8 mouse cellular contexts compared by ENCODE assay signal in genomic region chr2:122147508-122148241, GRCm38 (mm10). TPM values are rescaled to one million over a fixed set of nuclear protein-coding genes. Genes with fewer than 3 reads are reported as not detected.
DNase-seq lines count a peak whose midpoint lies in the region; ATAC-seq and TF ChIP-seq lines count a peak whose summit lies in the region.

B2m (plus strand) TSS chr2:122147686.

- H3K9ac ChIP-seq in CH12.LX (ENCODE audit: insufficient read depth, low read depth): peak within 1 kb of the TSS; percentile 100
- H3K9ac ChIP-seq in forebrain, embryonic 11.5 days (ENCODE audit: low read length): peak within 1 kb of the TSS; percentile 76
- H3K9ac ChIP-seq in heart, embryonic 16.5 days (ENCODE audit: low read length): peak within 1 kb of the TSS; percentile 92
- peak within 1 kb of the TSS; percentile 79 for H3K9ac ChIP-seq in liver, embryonic 15.5 days
- H3K9ac ChIP-seq in neural tube, embryonic 12.5 days: peak within 1 kb of the TSS; percentile 70

- no peak; the same call in 1 of the 2 replicates for TF ChIP-seq RAD21 in CH12.LX (IDR thresholded peaks at IDR 0.05; ENCODE audit: low read depth, low read length)

- H3K4me3 ChIP-seq in CH12.LX (replicated peaks in 1 of 3; ENCODE audit: low read depth in 2 of 3, low read length in 2 of 3, poor library complexity in 1 of 3): peak within 1 kb of the TSS; percentile 91 to 93 (median 92)
- peak within 1 kb of the TSS; percentile 53 for H3K4me3 ChIP-seq in forebrain, embryonic 11.5 days (ENCODE audit: low read depth, low read length)
- H3K4me3 ChIP-seq in heart, embryonic 16.5 days (ENCODE audit: low read length): peak within 1 kb of the TSS; percentile 93
- peak within 1 kb of the TSS; percentile 72 for H3K4me3 ChIP-seq in liver, embryonic 15.5 days (replicated peaks)
- peak within 1 kb of the TSS; percentile 63 for H3K4me3 ChIP-seq in neural tube, embryonic 12.5 days

- ATAC-seq in forebrain, embryonic 11.5 days (replicated peaks; ENCODE audit: low FRiP score): peak; percentile 99
- ATAC-seq in heart, embryonic 16.5 days (replicated peaks; ENCODE audit: extremely low read depth, insufficient read depth, low FRiP score): peak; percentile 98
- peak; percentile 91 for ATAC-seq in liver, embryonic 15.5 days (ENCODE audit: insufficient read depth)
- peak; percentile 98 for ATAC-seq in neural tube, embryonic 12.5 days (ENCODE audit: low FRiP score, low read depth)

- no peak for TF ChIP-seq CTCF in CH12.LX (conservative IDR thresholded peaks at IDR 0.05 in 1 of 2, IDR thresholded peaks at IDR 0.05 in 1 of 2; ENCODE audit: low read depth in 2 of 2, low read length in 2 of 2)

- peaks cover 50% of the 10 kb centered on the region for H3K79me2 ChIP-seq in CH12.LX (replicated peaks; ENCODE audit: control insufficient read depth, extremely low read depth, insufficient read depth, poor library complexity, severe bottlenecking)

- TF ChIP-seq EP300 in CH12.LX (IDR thresholded peaks at IDR 0.05; ENCODE audit: low read length): no peak

- under 1% methylated on average over 40 of the region's 40 CpGs for WGBS in forebrain, embryonic 11.5 days
- WGBS in heart, embryonic 16.5 days: under 1% methylated on average over 40 of the region's 40 CpGs
- under 1% methylated on average over 40 of the region's 40 CpGs for WGBS in liver, embryonic 15.5 days (ENCODE audit: insufficient replicate concordance)
- WGBS in neural tube, embryonic 12.5 days: under 1% methylated on average over 40 of the region's 40 CpGs

- peak; percentile 99 for DNase-seq in CH12.LX (ENCODE audit: extremely low read depth)
- DNase-seq in c-Kit-positive CD71-positive TER-119-negative erythroid progenitor cells, embryonic 14.5 days (ENCODE audit: low read depth): peak; percentile 95
- peak; percentile 95 for DNase-seq in forebrain, embryonic 11.5 days (ENCODE audit: low spot score)
- DNase-seq in kidney, postnatal 36 days: peak; percentile 95 to 97
- DNase-seq in telencephalon, adult 2 months (ENCODE audit: low read depth, low spot score): peak; percentile 92

- H3K4me2 ChIP-seq in CH12.LX (ENCODE audit: insufficient read depth, low read depth, poor library complexity, severe bottlenecking): peak within 1 kb of the TSS; percentile 90
- peak within 1 kb of the TSS; percentile 76 for H3K4me2 ChIP-seq in forebrain, embryonic 11.5 days (ENCODE audit: low read depth, low read length, severe bottlenecking)
- H3K4me2 ChIP-seq in heart, embryonic 16.5 days (ENCODE audit: low read depth, low read length): peak within 1 kb of the TSS; percentile 80
- H3K4me2 ChIP-seq in liver, embryonic 15.5 days: peak within 1 kb of the TSS; percentile 94
- H3K4me2 ChIP-seq in neural tube, embryonic 12.5 days (replicated peaks): peak within 1 kb of the TSS; percentile 80

- peaks cover 9 to 41% of the 10 kb centered on the region in 2 experiments for H3K4me1 ChIP-seq in CH12.LX (ENCODE audit: control insufficient read depth in 1 of 2, insufficient read depth in 2 of 2)
- H3K4me1 ChIP-seq in forebrain, embryonic 11.5 days (replicated peaks; ENCODE audit: control insufficient read depth, insufficient read depth, low read length): peaks cover 2% of the 10 kb centered on the region; the same call in 1 of the 2 replicates
- peaks cover 10% of the 10 kb centered on the region for H3K4me1 ChIP-seq in heart, embryonic 16.5 days (ENCODE audit: control insufficient read depth, insufficient read depth, low read length)
- H3K4me1 ChIP-seq in liver, embryonic 15.5 days (replicated peaks): peaks cover 56% of the 10 kb centered on the region
- peaks cover 7% of the 10 kb centered on the region; the same call in 1 of the 2 replicates for H3K4me1 ChIP-seq in neural tube, embryonic 12.5 days

- TF ChIP-seq POLR2A in CH12.LX (IDR thresholded peaks at IDR 0.05; ENCODE audit: low read depth, low read length): peak; percentile 100

- dilution Hi-C loops in CH12.LX (cut with MboI; ENCODE audit: extremely low pct_ligation_motif_present, extremely low pct_unique_long_range_greater_than_20kb, low sequenced_read_pairs): no loop called here

- H3K27ac ChIP-seq in CH12.LX (ENCODE audit: insufficient read depth, low read depth): peak within 1 kb of the TSS; percentile 93
- no peak within 1 kb of the TSS for H3K27ac ChIP-seq in forebrain, embryonic 11.5 days (ENCODE audit: low read depth, low read length)
- peak within 1 kb of the TSS; percentile 86 for H3K27ac ChIP-seq in heart, embryonic 16.5 days (ENCODE audit: low read length)
- peak within 1 kb of the TSS; percentile 82 for H3K27ac ChIP-seq in liver, embryonic 15.5 days (replicated peaks)
- peak within 1 kb of the TSS; percentile 26; the same call in 1 of the 2 replicates for H3K27ac ChIP-seq in neural tube, embryonic 12.5 days

- H3K36me3 ChIP-seq in CH12.LX (replicated peaks in 1 of 2; ENCODE audit: control insufficient read depth in 1 of 2, insufficient read depth in 1 of 2, low read length in 1 of 2): peaks cover 33 to 43% of the 10 kb centered on the region in 2 experiments
- H3K36me3 ChIP-seq in forebrain, embryonic 11.5 days (ENCODE audit: control insufficient read depth, insufficient read depth, low read length): no peaks in the 10 kb centered on the region
- peaks cover 4% of the 10 kb centered on the region; the same call in 1 of the 2 replicates for H3K36me3 ChIP-seq in heart, embryonic 16.5 days (ENCODE audit: control insufficient read depth, insufficient read depth)
- H3K36me3 ChIP-seq in liver, embryonic 15.5 days (replicated peaks): peaks cover 16% of the 10 kb centered on the region
- H3K36me3 ChIP-seq in neural tube, embryonic 12.5 days: no peaks in the 10 kb centered on the region

- H3K27me3 ChIP-seq in CH12.LX (replicated peaks): no peaks in the 10 kb centered on the region
- H3K27me3 ChIP-seq in forebrain, embryonic 11.5 days (ENCODE audit: control insufficient read depth, insufficient read depth, low read length): no peaks in the 10 kb centered on the region
- H3K27me3 ChIP-seq in heart, embryonic 16.5 days (ENCODE audit: control insufficient read depth, insufficient read depth, low read length): no peaks in the 10 kb centered on the region
- no peaks in the 10 kb centered on the region for H3K27me3 ChIP-seq in liver, embryonic 15.5 days
- no peaks in the 10 kb centered on the region for H3K27me3 ChIP-seq in neural tube, embryonic 12.5 days (replicated peaks)

- in situ Hi-C loops in CH12.LX (cut with MboI; ENCODE audit: low pct_ligation_motif_present, low pct_unique_long_range_greater_than_20kb, low sequenced_read_pairs): no loop called here

- no peaks in the 10 kb centered on the region for H3K9me3 ChIP-seq in CH12.LX (replicated peaks; ENCODE audit: low read length)
- no peaks in the 10 kb centered on the region for H3K9me3 ChIP-seq in forebrain, embryonic 11.5 days (ENCODE audit: control insufficient read depth, low read length)
- H3K9me3 ChIP-seq in heart, embryonic 16.5 days (replicated peaks; ENCODE audit: control insufficient read depth, low read length): no peaks in the 10 kb centered on the region
- no peaks in the 10 kb centered on the region for H3K9me3 ChIP-seq in liver, embryonic 15.5 days (replicated peaks)
- H3K9me3 ChIP-seq in neural tube, embryonic 12.5 days: no peaks in the 10 kb centered on the region

TF ChIP-seq in CH12.LX, 34 proteins besides CTCF, POLR2A, EP300 and RAD21 (continues in another document):
- TF ChIP-seq PAX5 (IDR thresholded peaks at IDR 0.05; ENCODE audit: low read length) (no peak), HCFC1 (IDR thresholded peaks at IDR 0.05; ENCODE audit: low read depth, low read length) (peak; percentile 52), ETS1 (conservative IDR thresholded peaks at IDR 0.05; ENCODE audit: low read depth, low read length) (peak; percentile 69), ZC3H11A (IDR thresholded peaks at IDR 0.05; ENCODE audit: low read depth, low read length) (no peak), KAT2A (IDR thresholded peaks at IDR 0.05; ENCODE audit: insufficient replicate concordance, low read length) (0 out of 2 replicates have a peak, but pooled peaks have one; percentile 59), TBP (conservative IDR thresholded peaks at IDR 0.05; ENCODE audit: low read depth, low read length) (peak; percentile 99), ELF1 (IDR thresholded peaks at IDR 0.05; ENCODE audit: low read depth, low read length) (0 out of 2 replicates have a peak, but pooled peaks have one; percentile 22), NELFE (IDR thresholded peaks at IDR 0.05; ENCODE audit: low read depth, low read length) (peak; percentile 100), MAFK (IDR thresholded peaks at IDR 0.05; ENCODE audit: insufficient replicate concordance, low read length) (no peak), SMC3 (IDR thresholded peaks at IDR 0.05; ENCODE audit: low read depth, low read length) (no peak), RCOR1 (conservative IDR thresholded peaks at IDR 0.05; ENCODE audit: low read depth, low read length) (no peak), TCF12 (IDR thresholded peaks at IDR 0.05; ENCODE audit: low read depth, low read length) (peak; percentile 98), USF1 (IDR thresholded peaks at IDR 0.05; ENCODE audit: low read depth, low read length) (no peak), UBTF (IDR thresholded peaks at IDR 0.05; ENCODE audit: low read depth, low read length) (no peak), IRF4 (IDR thresholded peaks at IDR 0.05; ENCODE audit: low read depth, low read length) (peak; percentile 89), CHD1 (IDR thresholded peaks at IDR 0.05; ENCODE audit: low read depth, low read length) (peak; percentile 95; the same call in 1 of the 2 replicates), MEF2A (IDR thresholded peaks at IDR 0.05; ENCODE audit: borderline replicate concordance, low read depth, low read length) (peak; percentile 66; the same call in 1 of the 2 replicates), MAZ (IDR thresholded peaks at IDR 0.05; ENCODE audit: low read depth, low read length) (no peak), ZKSCAN1 (IDR thresholded peaks at IDR 0.05; ENCODE audit: borderline replicate concordance, low read depth, low read length) (no peak), USF2 (conservative IDR thresholded peaks at IDR 0.05; ENCODE audit: low read depth, low read length) (no peak), JUN (IDR thresholded peaks at IDR 0.05; ENCODE audit: insufficient read depth, low read depth, low read length) (no peak), ZMIZ1 (IDR thresholded peaks at IDR 0.05; ENCODE audit: low read depth, low read length) (peak; percentile 99), POLR2AphosphoS2 (IDR thresholded peaks at IDR 0.05; ENCODE audit: low read depth, low read length) (peak; percentile 98)

RNA-seq across cellular contexts. Expression of gene B2m, which starts in this region (rescaled TPM):
- total RNA-seq in CH12.LX (2012; rRNA removed) (1,479 and 1,509 TPM in 2 replicates), CH12.LX (2014; rRNA removed) (1,782 and 1,954 TPM in 2 replicates)
- polyA plus RNA-seq in CH12.LX (2012; ENCODE audit: insufficient read length, low read depth): 1,919 and 2,234 TPM in 2 replicates
- polyA plus RNA-seq in forebrain, embryonic 11.5 days (2014; fragmentation: Nextera tagmentation; extraction: Ambion mirVana): 98.5 and 101 TPM in 2 replicates
- 233 and 403 TPM in 2 replicates for polyA plus RNA-seq in heart, embryonic 16.5 days (2015; fragmentation: Nextera tagmentation; extraction: Ambion mirVana)
- 416 and 443 TPM in 2 replicates for polyA plus RNA-seq in liver, embryonic 15.5 days (2015; fragmentation: Nextera tagmentation; extraction: Ambion mirVana)
- polyA plus RNA-seq in neural tube, embryonic 12.5 days (2016; fragmentation: Nextera tagmentation; extraction: Ambion mirVana): 115 and 118 TPM in 2 replicates
